Mouse (Mus musculus) gastrocnemius, postnatal 10 days (tissue): Measurements from ENCODE around the gene Cemip. TPM values are rescaled to one million over a fixed set of nuclear protein-coding genes. Genes with fewer than 3 reads are reported as not detected.

Experiments
- DNase-seq: peaks from one replicate; pipeline ENCODE4 v3.0.0; 2021; ENCODE audit warnings: mixed read lengths
- total RNA-seq, 2 experiments: library from RNA; stranded (reverse); gene quantifications; 2 replicates each; pipeline ENCODE4 v1.2.3; 2021

Cemip gene
- total RNA-seq, 2 experiments from 2014 or later: 0.31 to 2.6 TPM

DNA sequence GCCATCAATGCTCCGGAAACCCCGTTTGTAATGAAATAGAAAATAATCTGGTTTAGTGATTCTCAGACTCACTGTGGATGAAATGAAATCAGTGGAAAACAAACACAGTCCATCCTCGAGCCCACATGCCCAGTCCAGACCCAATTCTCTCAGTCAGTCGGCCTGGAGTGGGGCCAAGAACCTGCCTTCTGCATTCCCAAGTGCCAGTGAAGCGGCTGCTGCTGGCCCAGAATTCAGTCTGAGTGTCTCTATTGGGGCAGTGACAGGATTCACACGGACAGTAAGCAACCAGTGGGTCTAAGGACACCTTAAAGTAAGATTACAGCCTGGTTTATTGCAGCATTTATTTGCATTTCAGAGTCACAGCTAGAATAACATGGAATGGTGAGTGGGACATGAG, 10.2 kb upstream of the Cemip start:
- peak; percentile 68 for DNase-seq

DNA sequence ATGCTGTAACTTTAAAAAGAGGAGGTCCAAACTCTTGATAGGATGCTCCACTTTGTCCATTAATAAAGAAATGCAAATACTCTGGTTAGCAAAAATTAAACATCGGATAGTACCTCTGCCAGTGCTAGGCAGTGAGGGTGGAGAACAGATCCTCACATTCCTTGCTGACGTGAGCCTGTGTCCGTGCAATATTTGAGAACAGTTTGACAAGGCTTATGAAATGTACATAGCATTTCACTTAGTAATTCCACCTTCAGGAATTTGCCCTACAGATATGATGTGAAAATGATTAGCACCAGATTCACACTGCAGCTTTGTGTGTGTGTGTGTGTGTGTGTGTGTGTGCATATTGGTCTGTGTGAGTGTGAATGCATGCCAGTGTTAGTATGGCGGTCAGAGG, 4.5 kb upstream of the Cemip start:
- DNase-seq: no peak

GRCm38 (mm10) chr7:84089777-84090176, 3.5 kb upstream of the Cemip start:
- DNase-seq: no peak

- peak; percentile 76 for DNase-seq
Observed at GRCm38 (mm10) chr7:84088971-84089370, 2.7 kb upstream of the Cemip start.

GRCm38 (mm10) chr7:84088191-84088590, 1.9 kb upstream of the Cemip start:
- no peak for DNase-seq

DNA sequence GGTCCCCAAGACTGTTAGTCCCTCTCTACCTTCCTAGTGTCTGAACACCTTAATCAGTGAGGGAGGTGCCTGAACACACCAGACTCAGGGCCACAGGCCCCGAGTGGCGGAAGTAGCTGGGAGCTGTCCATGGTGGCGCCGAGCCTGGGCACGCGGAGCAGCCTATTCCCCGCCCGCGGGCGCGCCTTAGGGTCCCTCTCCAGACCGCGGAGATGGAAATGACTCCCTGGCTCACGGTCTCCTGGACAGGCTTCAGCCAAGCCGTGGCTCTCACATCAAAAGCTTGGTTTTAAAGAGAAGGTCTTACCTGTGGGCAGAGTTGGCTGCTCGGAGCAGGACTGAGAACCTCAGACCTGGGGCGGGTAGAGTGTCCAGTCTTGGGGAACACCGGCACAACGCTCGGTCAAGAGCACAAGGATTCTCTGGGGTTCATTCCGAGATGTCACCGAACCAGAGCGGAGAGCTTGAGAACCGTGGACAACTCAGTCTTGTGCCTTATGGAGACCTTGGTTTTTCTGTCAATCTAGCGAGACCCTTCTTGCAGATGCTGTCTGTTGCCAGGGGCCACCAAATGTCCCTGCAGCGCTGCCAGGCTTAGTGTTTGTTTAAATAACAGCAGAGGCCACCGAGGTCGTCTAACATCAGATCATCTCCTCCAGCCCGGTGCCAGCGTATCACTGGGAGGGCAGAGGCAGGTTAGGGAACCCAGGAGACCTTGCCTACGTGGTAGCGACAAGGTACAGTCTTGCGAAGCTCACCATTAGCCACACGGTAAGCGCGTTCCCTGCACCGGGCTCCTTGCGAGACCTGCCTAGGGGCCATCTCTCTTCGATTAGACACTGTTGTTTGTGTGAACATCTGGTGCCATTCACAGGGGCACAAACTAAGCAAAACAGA, 1.0 kb downstream of the Cemip start:
- peak; percentile 76 for DNase-seq

DNA sequence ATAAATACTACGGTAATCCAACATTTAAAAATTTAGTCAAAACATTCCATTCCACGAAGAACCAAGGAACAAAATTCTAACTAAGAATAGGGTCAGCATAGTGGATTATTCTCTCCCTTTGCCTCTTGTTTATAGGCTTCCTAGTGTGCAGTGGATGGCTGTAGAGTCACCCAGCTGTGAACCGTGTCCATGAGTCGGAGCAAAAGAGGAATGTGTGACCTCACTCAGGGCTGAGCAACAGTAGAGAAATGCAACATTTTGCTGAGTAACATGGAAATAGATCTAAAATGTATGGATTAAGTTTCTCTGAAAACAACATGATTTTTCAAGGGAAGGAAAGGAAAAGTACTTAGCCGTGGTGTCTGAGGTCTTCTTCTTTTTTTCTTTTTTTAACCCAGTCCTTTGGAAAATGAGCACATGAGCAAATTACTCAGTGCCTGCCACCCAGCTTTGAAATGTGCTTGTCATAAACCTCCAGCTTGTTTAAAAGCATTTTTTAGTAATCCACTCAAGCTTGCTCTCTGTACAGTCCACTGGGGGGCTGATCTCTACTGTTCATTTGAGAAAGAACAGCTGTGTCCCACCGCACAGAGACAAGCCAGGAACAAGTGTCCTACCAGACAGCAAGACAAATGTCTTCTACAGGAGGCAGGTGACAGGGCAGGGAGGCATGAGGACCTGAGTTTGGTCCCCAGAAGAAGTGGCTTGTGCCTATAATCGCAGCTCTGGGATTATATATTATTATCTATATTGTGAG, 8.9 kb downstream of the Cemip start:
- no peak for DNase-seq

DNA sequence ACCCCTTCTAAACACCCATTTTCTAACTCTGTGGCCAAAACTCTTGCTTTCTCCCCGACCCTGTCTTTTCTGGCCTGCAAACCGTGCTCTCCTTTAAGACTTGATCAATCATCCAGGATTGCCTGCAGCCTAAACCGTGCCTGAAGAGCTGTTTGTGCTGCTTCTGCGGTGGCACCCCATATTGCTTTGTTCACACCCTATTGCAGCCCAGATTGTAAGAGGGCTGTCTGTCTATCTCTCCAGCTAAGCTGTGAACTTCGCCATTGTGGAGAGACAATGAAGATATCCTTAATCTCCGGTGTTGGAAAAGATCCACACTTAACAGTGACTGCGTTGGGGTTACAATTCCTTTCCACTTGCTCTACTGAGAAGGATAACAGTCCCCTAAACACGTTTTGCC, 12.0 kb downstream of the Cemip start:
- DNase-seq: no peak

DNA sequence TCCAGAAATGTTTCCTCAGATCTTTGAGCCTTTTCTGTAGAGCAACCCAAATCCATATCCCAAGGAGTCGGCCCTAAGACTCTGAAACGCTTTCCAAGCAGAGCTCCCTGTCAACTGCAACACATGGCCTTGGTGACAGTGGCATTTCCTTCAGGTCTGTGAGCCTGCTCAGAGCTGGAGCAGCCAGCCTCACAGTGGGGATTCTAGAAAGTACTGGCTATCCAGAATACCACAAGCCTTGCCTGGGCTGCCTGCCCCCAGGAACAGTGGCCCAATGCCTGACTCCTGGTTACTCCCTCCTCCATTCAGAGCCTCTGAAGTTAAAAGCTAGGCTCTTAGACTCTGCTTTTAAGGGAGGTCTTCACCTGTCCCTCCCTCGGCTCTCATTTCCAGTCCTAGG, 12.4 kb downstream of the Cemip start:
- DNase-seq: no peak

DNA sequence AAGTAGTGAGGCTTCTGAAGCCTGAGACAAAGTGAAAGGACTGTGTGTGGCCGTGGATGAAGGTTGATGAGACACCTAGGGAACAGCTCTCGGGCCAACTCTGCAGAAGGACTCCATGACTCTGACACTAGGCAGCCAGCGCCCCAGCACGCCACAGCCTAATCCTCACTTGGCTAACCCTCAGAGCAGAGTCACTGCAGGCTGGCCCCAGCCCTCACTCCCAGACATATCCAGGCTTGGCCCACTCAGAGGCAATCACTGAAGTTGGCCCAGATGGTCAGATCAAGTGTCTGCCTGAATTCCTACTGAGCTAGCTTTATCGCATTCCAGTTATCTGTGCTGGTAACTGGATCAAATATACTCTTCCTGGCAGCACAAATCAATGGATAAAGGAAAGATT, 17.4 kb downstream of the Cemip start:
- peak; percentile 57 for DNase-seq

- no peak for DNase-seq
Observed at GRCm38 (mm10) chr7:84059799-84060198, 26.5 kb downstream of the Cemip start.

GRCm38 (mm10) chr7:84055961-84056629, 30.2 kb downstream of the Cemip start:
- peak; percentile 9 for DNase-seq

- DNase-seq: no peak
Observed at GRCm38 (mm10) chr7:84053856-84054255, 32.4 kb downstream of the Cemip start.

DNA sequence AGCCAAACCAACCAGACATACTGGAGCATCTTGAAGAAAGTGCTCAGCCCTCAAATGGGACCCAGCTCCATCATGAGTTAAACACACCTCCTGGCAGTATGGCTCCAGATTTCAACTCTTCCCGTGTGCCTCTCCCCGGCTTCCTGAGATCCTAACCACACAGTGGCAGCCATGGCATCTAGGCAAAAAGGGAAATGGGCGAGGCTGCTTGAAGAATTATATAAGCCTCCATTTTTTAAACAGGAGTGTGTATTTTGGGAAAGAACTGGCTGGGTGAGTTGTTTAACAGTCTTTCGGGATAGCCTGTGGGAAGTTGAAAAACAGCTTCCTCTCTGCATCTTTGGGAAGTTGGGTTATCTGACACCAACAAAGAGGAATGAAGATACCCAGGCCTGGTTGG, 34.9 kb downstream of the Cemip start:
- DNase-seq: no peak

DNA sequence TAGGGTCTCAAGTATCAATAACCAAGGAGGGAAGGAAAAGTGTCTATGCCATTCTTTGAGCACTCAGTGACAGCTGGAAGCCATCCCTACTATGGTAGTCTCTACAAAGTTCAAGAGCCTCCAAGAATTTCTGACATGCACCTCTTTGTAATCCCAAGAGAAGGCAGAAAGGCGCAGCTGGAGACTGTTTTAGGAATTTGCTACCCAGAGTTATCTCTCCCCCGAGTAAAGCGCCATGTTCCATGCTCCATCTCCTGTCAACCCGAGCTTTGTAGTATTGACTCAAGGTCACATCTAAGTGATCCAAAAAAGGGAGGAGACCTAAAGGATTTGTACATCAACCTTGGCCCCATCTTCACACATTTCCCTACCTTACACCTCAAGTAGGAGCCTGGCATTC, 40.8 kb downstream of the Cemip start:
- no peak for DNase-seq

GRCm38 (mm10) chr7:84044581-84045290, 41.6 kb downstream of the Cemip start:
- DNase-seq: no peak

DNA sequence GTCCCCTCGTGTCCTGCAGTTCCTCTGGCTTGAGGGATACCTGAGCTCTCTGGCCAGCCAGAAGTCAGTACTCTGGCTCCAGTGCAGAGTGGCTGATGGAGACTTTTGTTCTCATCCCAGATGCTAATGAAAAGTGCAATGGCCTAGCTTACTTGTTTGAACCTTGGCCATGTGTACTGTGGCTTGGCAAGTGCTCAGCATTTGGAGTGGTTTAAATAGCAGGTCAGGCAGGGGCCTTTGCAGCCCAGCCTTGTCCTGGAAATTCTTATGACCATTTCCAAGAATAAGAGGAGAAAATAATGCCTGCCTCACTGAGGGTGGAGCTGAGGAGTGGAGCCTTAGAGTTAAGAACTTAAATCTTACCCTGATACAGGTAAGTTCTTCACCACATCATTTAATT, 43.6 kb downstream of the Cemip start:
- no peak for DNase-seq

GRCm38 (mm10) chr7:84039856-84040522, 46.3 kb downstream of the Cemip start:
- no peak for DNase-seq

- no peak for DNase-seq
Observed at GRCm38 (mm10) chr7:84038642-84039041, 47.7 kb downstream of the Cemip start.

DNA sequence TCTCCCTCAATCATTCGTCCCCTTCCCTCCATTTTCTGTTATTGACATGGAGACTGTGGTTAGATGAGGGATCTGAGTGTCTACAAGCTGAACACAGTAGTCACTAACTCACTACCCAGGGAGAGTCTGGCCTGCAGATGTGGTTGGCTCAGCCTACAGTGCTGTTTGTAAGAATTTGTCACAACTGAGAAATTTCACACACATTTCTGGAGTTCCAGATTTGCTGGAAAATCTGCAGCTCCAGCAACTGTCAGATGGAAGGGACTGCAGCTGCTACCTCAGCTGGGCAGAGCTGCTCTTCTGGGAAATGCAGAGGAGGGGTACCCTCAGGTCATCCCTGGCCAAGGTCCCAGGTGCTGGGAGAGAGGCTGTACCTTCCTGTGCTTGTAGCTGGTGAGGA, 53.5 kb downstream of the Cemip start:
- DNase-seq: no peak

GRCm38 (mm10) chr7:84029120-84029771, 57.1 kb downstream of the Cemip start:
- DNase-seq: no peak
